In the genomic region with DNA sequence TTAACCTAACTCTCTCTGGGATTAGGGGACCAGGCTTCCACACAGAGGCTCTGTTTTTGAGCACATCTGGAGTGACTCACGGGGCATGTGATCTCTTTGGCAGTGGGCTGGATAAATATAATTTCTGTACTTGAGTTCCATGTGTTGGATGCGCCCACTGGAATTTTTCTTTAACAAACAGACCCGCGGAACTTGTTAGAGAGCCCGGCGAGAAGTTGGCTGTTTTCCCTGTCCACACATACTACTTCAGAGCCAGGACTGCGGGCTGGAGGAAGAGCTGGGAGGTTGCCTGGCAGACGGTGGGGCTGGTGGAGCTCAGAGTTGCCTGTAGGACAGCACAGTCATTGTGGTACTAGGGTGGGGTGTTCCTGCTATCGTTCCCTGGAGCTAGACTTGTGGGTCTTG, we compare ENCODE assay signal across 8 mouse cellular contexts. TPM values are rescaled to one million over a fixed set of nuclear protein-coding genes. Genes with fewer than 3 reads are reported as not detected.
DNase-seq lines count a peak whose midpoint lies in the region; ATAC-seq and TF ChIP-seq lines count a peak whose summit lies in the region.
"Had no signal": no experiment of that assay in that cellular context is flagged by ENCODE, and none has a peak within 500 bp of the region (broad histone marks: within the 10 kb centered on the region; RNA-seq: fewer than 3 reads in every experiment).

Gene Fam180a, minus strand, starts transcription at position 31 of the 405 bp plus-strand sequence.

- H3K4me3 ChIP-seq in E14TG2a.4 (replicated peaks; ENCODE audit: low read length), result peak within 1 kb of the TSS; percentile 29; the same call in 1 of the 2 replicates
- H3K4me3 ChIP-seq in heart, embryonic 15.5 days, result no peak within 1 kb of the TSS
- H3K4me3 ChIP-seq in limb, embryonic 14.5 days (replicated peaks; ENCODE audit: low read length), result no peak within 1 kb of the TSS; the same call in 1 of the 2 replicates
- H3K4me3 ChIP-seq in hindbrain, embryonic 14.5 days (replicated peaks; ENCODE audit: low read length), result no peak within 1 kb of the TSS
- H3K4me3 ChIP-seq: neural tube, embryonic 13.5 days had no signal

- H3K9me3 ChIP-seq in E14TG2a.4 (ENCODE audit: low read length), result no peaks in the 10 kb centered on the region
- no peaks in the 10 kb centered on the region for H3K9me3 ChIP-seq in heart, embryonic 15.5 days (replicated peaks)
- H3K9me3 ChIP-seq in limb, embryonic 14.5 days (ENCODE audit: control insufficient read depth, low read length), result no peaks in the 10 kb centered on the region
- no peaks in the 10 kb centered on the region for H3K9me3 ChIP-seq in hindbrain, embryonic 14.5 days (ENCODE audit: control insufficient read depth, low read length)
- H3K9me3 ChIP-seq: neural tube, embryonic 13.5 days had no signal

- TF ChIP-seq POLR2A in limb, embryonic 14.5 days (IDR thresholded peaks at IDR 0.05; ENCODE audit: borderline replicate concordance, extremely low read depth, insufficient read depth, insufficient read length), result no peak

- no peaks in the 10 kb centered on the region for H3K36me3 ChIP-seq in E14TG2a.4 (ENCODE audit: insufficient read depth, low read length)
- no peaks in the 10 kb centered on the region for H3K36me3 ChIP-seq in heart, embryonic 15.5 days
- no peaks in the 10 kb centered on the region for H3K36me3 ChIP-seq in limb, embryonic 14.5 days (ENCODE audit: control insufficient read depth, insufficient read depth, low read length)
- H3K36me3 ChIP-seq in hindbrain, embryonic 14.5 days (replicated peaks; ENCODE audit: control insufficient read depth, insufficient read depth), result no peaks in the 10 kb centered on the region
- H3K36me3 ChIP-seq: neural tube, embryonic 13.5 days had no signal

- H3K27me3 ChIP-seq in E14TG2a.4 (ENCODE audit: insufficient read depth, low read length), result peaks cover 22% of the 10 kb centered on the region
- H3K27me3 ChIP-seq in heart, embryonic 15.5 days, result no peaks in the 10 kb centered on the region
- H3K27me3 ChIP-seq in limb, embryonic 14.5 days (ENCODE audit: control insufficient read depth, insufficient read depth, low read length), result no peaks in the 10 kb centered on the region
- no peaks in the 10 kb centered on the region for H3K27me3 ChIP-seq in hindbrain, embryonic 14.5 days (ENCODE audit: control insufficient read depth, insufficient read depth, low read length)
- H3K27me3 ChIP-seq: neural tube, embryonic 13.5 days had no signal

- peaks cover 24% of the 10 kb centered on the region for H3K4me1 ChIP-seq in E14TG2a.4 (replicated peaks; ENCODE audit: low read depth, low read length)
- H3K4me1 ChIP-seq in heart, embryonic 15.5 days (replicated peaks), result peaks cover 17% of the 10 kb centered on the region
- peaks cover 33% of the 10 kb centered on the region for H3K4me1 ChIP-seq in limb, embryonic 14.5 days (ENCODE audit: control insufficient read depth, insufficient read depth, low read length)
- no peaks in the 10 kb centered on the region for H3K4me1 ChIP-seq in hindbrain, embryonic 14.5 days (replicated peaks; ENCODE audit: control insufficient read depth, insufficient read depth, low read length)
- H3K4me1 ChIP-seq: neural tube, embryonic 13.5 days had no signal

- 29% methylated on average over 9 of the region's 9 CpGs for WGBS in heart, embryonic 15.5 days
- WGBS in limb, embryonic 14.5 days, result 46% methylated on average over 9 of the region's 9 CpGs
- 91% methylated on average over 9 of the region's 9 CpGs for WGBS in hindbrain, embryonic 14.5 days

- DNase-seq in brain, adult 2 months (ENCODE audit: low read depth, low spot score), result peak; percentile 50
- peak; percentile 85 for DNase-seq in limb, embryonic 14.5 days (ENCODE audit: low spot score)
- DNase-seq in skeletal muscle tissue, adult 2 months (ENCODE audit: low read depth, low spot score), result peak; percentile 79
- no peak for DNase-seq in hindbrain, embryonic 14.5 days (ENCODE audit: low spot score)

- H3K27ac ChIP-seq in heart, embryonic 15.5 days, result peak within 1 kb of the TSS; percentile 47
- H3K27ac ChIP-seq in limb, embryonic 14.5 days (replicated peaks; ENCODE audit: low read depth, low read length), result peak within 1 kb of the TSS; percentile 63
- no peak within 1 kb of the TSS for H3K27ac ChIP-seq in hindbrain, embryonic 14.5 days
- H3K27ac ChIP-seq: neural tube, embryonic 13.5 days had no signal

- H3K4me2 ChIP-seq in heart, embryonic 15.5 days, result peak within 1 kb of the TSS; percentile 34
- H3K4me2 ChIP-seq in limb, embryonic 14.5 days (replicated peaks; ENCODE audit: low read depth, low read length, severe bottlenecking), result peak within 1 kb of the TSS; percentile 22
- H3K4me2 ChIP-seq in hindbrain, embryonic 14.5 days (replicated peaks), result no peak within 1 kb of the TSS
- H3K4me2 ChIP-seq: neural tube, embryonic 13.5 days had no signal

- TF ChIP-seq CTCF in E14TG2a.4 (conservative IDR thresholded peaks at IDR 0.05; ENCODE audit: low read length), result no peak

- no peak within 1 kb of the TSS for H3K9ac ChIP-seq in heart, embryonic 15.5 days
- H3K9ac ChIP-seq in limb, embryonic 14.5 days (ENCODE audit: low read depth, low read length, severe bottlenecking), result 0 out of 2 replicates have a peak within 1 kb of the TSS, but pooled peaks have one; percentile 1
- H3K9ac ChIP-seq in hindbrain, embryonic 14.5 days, result no peak within 1 kb of the TSS
- H3K9ac ChIP-seq: neural tube, embryonic 13.5 days had no signal

- ATAC-seq in heart, embryonic 15.5 days (replicated peaks; ENCODE audit: insufficient number of reproducible peaks, insufficient read depth, low FRiP score, low read depth), result peak; percentile 51; the same call in 1 of the 2 replicates
- peak; percentile 72 for ATAC-seq in limb, embryonic 14.5 days (ENCODE audit: low FRiP score, low read depth)
- no peak for ATAC-seq in hindbrain, embryonic 14.5 days (ENCODE audit: low FRiP score)
- ATAC-seq in erythroid progenitor cell, adult 5-6 weeks (replicated peaks; ENCODE audit: low FRiP score, poor library complexity, severe bottlenecking), result no peak

RNA-seq across cellular contexts. Expression of gene Fam180a, which starts in this region (rescaled TPM):
- 0.75 and 1.0 TPM in 2 replicates for polyA plus RNA-seq in heart, embryonic 15.5 days (2015; fragmentation: Nextera tagmentation; extraction: Ambion mirVana)
- polyA plus RNA-seq in limb, embryonic 14.5 days (2012; rRNA removed), result 2.5 and 3.5 TPM in 2 replicates
- 5.1 and 6.0 TPM in 2 replicates for polyA plus RNA-seq in limb, embryonic 14.5 days (2014; fragmentation: Nextera tagmentation; extraction: Ambion mirVana)
- polyA plus RNA-seq in hindbrain, embryonic 14.5 days (2014; fragmentation: Nextera tagmentation; extraction: Ambion mirVana), result 0.93 and 1.1 TPM in 2 replicates
- total RNA-seq in erythroid progenitor cell, adult 5-6 weeks (2015; ENCODE audit: low replicate concordance), result not detected in 2 replicates
- not detected in 2 replicates for total RNA-seq in erythroid progenitor cell, adult 5-6 weeks (2017; ENCODE audit: low replicate concordance)

Comparison
In these comparisons a context has a peak if more than half of its experiments do, and no peak if none do; other contexts are left out.
1. ATAC-seq: peak in heart, embryonic 15.5 days (single experiment) and limb, embryonic 14.5 days (single experiment); none in hindbrain, embryonic 14.5 days (single experiment) and erythroid progenitor cell, adult 5-6 weeks (single experiment).